Mouse (Mus musculus): ENCODE data around the gene Tas1r1. TPM values are rescaled to one million over a fixed set of nuclear protein-coding genes. Genes with fewer than 3 reads are reported as not detected.

Gene Tas1r1
- total RNA-seq, 2 experiments from 2014 or later = 0.43 to 1.1 TPM

- DNase-seq = peak in 1 of 2 experiments; percentile 32
- intact Hi-C loops (cut with DNase I) = no loop called here
These were observed 25.1 kb downstream of the Tas1r1 start for GRCm38 (mm10) chr4:152013036-152013813.

- intact Hi-C loops (cut with DNase I) = no loop called here
- no peak for DNase-seq
These were observed 26.3 kb downstream of the Tas1r1 start for GRCm38 (mm10) chr4:152012109-152012508.

GRCm38 (mm10) chr4:152011171-152011760, 27.1 kb downstream of the Tas1r1 start:
- no peak for DNase-seq
- intact Hi-C loops (cut with DNase I) = no loop called here

- no peak for DNase-seq
- intact Hi-C loops (cut with DNase I) = no loop called here
These were observed 27.6 kb downstream of the Tas1r1 start for GRCm38 (mm10) chr4:152010707-152011134.

GRCm38 (mm10) chr4:152010091-152010706, 28.2 kb downstream of the Tas1r1 start:
- intact Hi-C loops (cut with DNase I) = no loop called here
- DNase-seq = peak; percentile 40 to 44

- intact Hi-C loops (cut with DNase I) = loop anchor here (2.0 kb wide), 1 partner anchor 27 kb away; no protein-coding TSS in a partner anchor
- DNase-seq = peak; percentile 66 to 71
These were observed 29.0 kb downstream of the Tas1r1 start for GRCm38 (mm10) chr4:152009076-152010051.

- intact Hi-C loops (cut with DNase I) = loop anchor here (2.0 kb wide), 1 partner anchor 26 kb away; no protein-coding TSS in a partner anchor
- peak; percentile 94 to 95 for DNase-seq
These were observed 29.7 kb downstream of the Tas1r1 start, which contains the start of gene Klhl21 for GRCm38 (mm10) chr4:152008622-152009075. Gene Klhl21, plus strand, starts transcription at chr4:152008803.

GRCm38 (mm10) chr4:152008148-152008500, 30.2 kb downstream of the Tas1r1 start:
- peak in 1 of 2 experiments; percentile 43 for DNase-seq
- intact Hi-C loops (cut with DNase I) = loop anchor here (2.0 kb wide), 1 partner anchor 25 kb away; no protein-coding TSS in a partner anchor

- intact Hi-C loops (cut with DNase I) = loop anchor here (2.0 kb wide), 1 partner anchor 25 kb away; no protein-coding TSS in a partner anchor
- no peak for DNase-seq
These were observed 30.8 kb downstream of the Tas1r1 start for GRCm38 (mm10) chr4:152007481-152008147.

GRCm38 (mm10) chr4:152006812-152007211, 31.6 kb downstream of the Tas1r1 start:
- intact Hi-C loops (cut with DNase I) = no loop called here
- DNase-seq = no peak

GRCm38 (mm10) chr4:152006137-152006536, 32.2 kb downstream of the Tas1r1 start:
- intact Hi-C loops (cut with DNase I) = no loop called here
- no peak for DNase-seq

GRCm38 (mm10) chr4:152002063-152002462, 36.3 kb downstream of the Tas1r1 start:
- intact Hi-C loops (cut with DNase I) = no loop called here
- no peak for DNase-seq

- no peak for DNase-seq
- intact Hi-C loops (cut with DNase I) = no loop called here
These were observed 37.0 kb downstream of the Tas1r1 start for GRCm38 (mm10) chr4:152001335-152001734.

- intact Hi-C loops (cut with DNase I) = no loop called here
- no peak for DNase-seq
These were observed 37.5 kb downstream of the Tas1r1 start for GRCm38 (mm10) chr4:152000906-152001305.

GRCm38 (mm10) chr4:151999481-151999880, 38.9 kb downstream of the Tas1r1 start:
- intact Hi-C loops (cut with DNase I) = no loop called here
- no peak for DNase-seq

- intact Hi-C loops (cut with DNase I) = no loop called here
These were observed 40.7 kb downstream of the Tas1r1 start for GRCm38 (mm10) chr4:151997701-151998100.

GRCm38 (mm10) chr4:151996951-151997222, 41.5 kb downstream of the Tas1r1 start:
- no peak for DNase-seq
- intact Hi-C loops (cut with DNase I) = no loop called here

More at GRCm38 (mm10) chr4:151997701-151998100, 40.7 kb downstream of the Tas1r1 start:
- DNase-seq = no peak

GRCm38 (mm10) chr4:151996173-151996950, 42.0 kb downstream of the Tas1r1 start, which contains the start of gene Phf13:
Gene Phf13, minus strand, starts transcription at chr4:151996258.
- DNase-seq = peak; percentile 97 to 99
- intact Hi-C loops (cut with DNase I) = no loop called here
